Mouse (Mus musculus) CH12.LX (cell line): ENCODE measurements at regions not wholly inside any gene's neighbourhood (a gene's known extent, or its start where the extent isn't known, plus 50 kb on each side); places are given as distances from the start of the nearest gene placed in this dataset.

ENCODE experiments used
- DNase-seq: peaks from one replicate; pipeline ENCODE4 v3.0.0-alpha.2; 2013; ENCODE audit errors: extremely low read depth
- H3K27ac ChIP-seq: 2 replicates; pipeline ENCODE4 v1.5.1; 2012; ENCODE audit warnings: low read depth, mild to moderate bottlenecking, control low read depth, moderate library complexity; ENCODE audit not compliant: insufficient read depth
- H3K27me3 ChIP-seq: replicated peaks from 2 replicates; pipeline ENCODE3; 2012; ENCODE audit warnings: inconsistent platforms
- H3K36me3 ChIP-seq, 2 experiments: replicated peaks in 1 of 2; 2 replicates each; pipeline versions ENCODE3 to v1.6.1; 2012; ENCODE audit warnings: inconsistent platforms in 1 of 2, low read length in 1 of 2, mild to moderate bottlenecking in 1 of 2, mixed read lengths in 1 of 2, moderate library complexity in 1 of 2; ENCODE audit not compliant: control insufficient read depth in 1 of 2, insufficient read depth in 1 of 2
- H3K4me1 ChIP-seq, 2 experiments: 2 replicates each; pipeline ENCODE4 v1.6.1; 2012; ENCODE audit warnings: inconsistent platforms in 1 of 2, moderate library complexity in 1 of 2; ENCODE audit not compliant: insufficient read depth in 2 of 2, control insufficient read depth in 1 of 2
- H3K4me2 ChIP-seq: 2 replicates; pipeline ENCODE4 v1.6.1; 2012; ENCODE audit warnings: low read depth, mild to moderate bottlenecking, control low read depth; ENCODE audit not compliant: poor library complexity, insufficient read depth, severe bottlenecking
- H3K4me3 ChIP-seq, 3 experiments: fragments of 150-350 bp in 1 of 3; sonication (generic) in 1 of 3; replicated peaks in 1 of 3; 2 replicates each; pipeline versions ENCODE3 to v1.5.1; 2011 to 2012; ENCODE audit warnings: low read depth in 2 of 3, low read length in 2 of 3, mild to moderate bottlenecking in 2 of 3, moderate library complexity in 2 of 3, control low read depth in 1 of 3, improper control_type of control experiment in 1 of 3, inconsistent platforms in 1 of 3, mixed read lengths in 1 of 3; ENCODE audit not compliant: poor library complexity in 1 of 3
- H3K79me2 ChIP-seq: replicated peaks from 2 replicates; pipeline ENCODE4 v1.6.1; 2012; ENCODE audit warnings: mild to moderate bottlenecking, moderate library complexity; ENCODE audit not compliant: control insufficient read depth, poor library complexity, insufficient read depth, severe bottlenecking; ENCODE audit errors: extremely low read depth
- H3K9ac ChIP-seq: 2 replicates; pipeline ENCODE4 v1.6.1; 2012; ENCODE audit warnings: low read depth, mild to moderate bottlenecking, control low read depth, moderate library complexity; ENCODE audit not compliant: insufficient read depth
- H3K9me3 ChIP-seq: replicated peaks from 2 replicates; pipeline ENCODE3; 2012; ENCODE audit warnings: low read length, inconsistent platforms, mixed read lengths
- JUN ChIP-seq: IDR thresholded peaks from 2 replicates; pipeline ENCODE4 v1.6.1; 2011; ENCODE audit warnings: low read depth, mild to moderate bottlenecking, low read length, improper control_type of control experiment, moderate library complexity; ENCODE audit not compliant: insufficient read depth
- KAT2A ChIP-seq: IDR thresholded peaks from 2 replicates; pipeline ENCODE4 v1.6.1; 2012; ENCODE audit warnings: low read length, improper control_type of control experiment, inconsistent platforms; ENCODE audit not compliant: insufficient replicate concordance
- MXI1 ChIP-seq: IDR thresholded peaks from 2 replicates; pipeline ENCODE4 v1.6.1; 2011; ENCODE audit warnings: mild to moderate bottlenecking, low read depth, low read length, improper control_type of control experiment
- NELFE ChIP-seq: IDR thresholded peaks from 2 replicates; pipeline ENCODE4 v1.6.1; 2011; ENCODE audit warnings: low read depth, low read length, improper control_type of control experiment
- RAD21 ChIP-seq: IDR thresholded peaks from 2 replicates; pipeline ENCODE4 v1.6.1; 2011; ENCODE audit warnings: low read depth, mild to moderate bottlenecking, low read length, improper control_type of control experiment, moderate library complexity
- dilution Hi-C: fragments of 300-500 bp; cut with MboI; formaldehyde crosslinking; loops from 2 replicates; pipeline ENCODE4 v1.14.3; 2020; ENCODE audit warnings: low sequenced_read_pairs; ENCODE audit not compliant: extremely low pct_unique_long_range_greater_than_20kb, extremely low pct_ligation_motif_present
- in situ Hi-C: fragments of 300-500 bp; cut with MboI; formaldehyde crosslinking; loops from 3 replicates; pipeline ENCODE4 v1.14.3; 2019; ENCODE audit warnings: low sequenced_read_pairs, low pct_ligation_motif_present, low pct_unique_long_range_greater_than_20kb, mixed read lengths

DNA sequence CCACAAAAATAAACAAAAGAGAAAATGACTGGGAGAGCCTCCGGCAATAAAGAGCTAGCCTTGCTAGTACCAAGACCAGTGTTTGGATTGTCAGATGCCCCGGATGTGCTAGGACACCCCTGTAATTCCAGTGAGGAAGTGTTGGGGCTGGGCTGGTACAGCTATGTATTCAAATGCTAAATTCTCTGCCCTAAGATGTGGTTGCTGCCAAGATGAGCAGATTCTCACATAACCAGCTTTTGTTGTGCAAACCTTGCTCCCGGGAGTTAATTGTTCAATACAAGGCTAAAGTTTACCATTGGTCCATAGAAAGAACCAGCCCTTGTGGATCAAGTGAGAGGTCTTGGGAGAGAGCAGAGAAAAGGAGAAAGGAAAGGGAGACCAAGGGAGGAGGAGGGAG is 53.7 kb upstream of the Tshz3 start:
- H3K79me2 ChIP-seq: no peaks in the 10 kb centered on the region
- H3K36me3 ChIP-seq: no peaks in the 10 kb centered on the region
- no peaks in the 10 kb centered on the region for H3K27me3 ChIP-seq
- no peak overlapping the region for H3K27ac ChIP-seq
- dilution Hi-C loops: no loop called here
- no peak for DNase-seq
- H3K9ac ChIP-seq: no peak overlapping the region
- no peaks in the 10 kb centered on the region for H3K4me1 ChIP-seq
- no peak overlapping the region for H3K4me2 ChIP-seq
- H3K4me3 ChIP-seq: no peak overlapping the region
- peaks cover 66% of the 10 kb centered on the region for H3K9me3 ChIP-seq
- in situ Hi-C loops: no loop called here
- no peak for TF ChIP-seq NELFE
- TF ChIP-seq KAT2A: no peak
- no peak for TF ChIP-seq JUN
- no peak for TF ChIP-seq RAD21
- TF ChIP-seq MXI1: no peak
